Comparison of ENCODE assay signal across 10 mouse cellular contexts in genomic region chr16:60435283-60435682, GRCm38 (mm10).
DNase-seq lines count a peak whose midpoint lies in the region; ATAC-seq lines count a peak whose summit lies in the region.
"Had no signal": no experiment of that assay in that cellular context is flagged by ENCODE, and none has a peak within 500 bp of the region (broad histone marks: within the 10 kb centered on the region; RNA-seq: fewer than 3 reads in every experiment).

No protein-coding gene starts in this region.

- H3K27ac ChIP-seq in heart, embryonic 12.5 days (ENCODE audit: poor library complexity, severe bottlenecking) = no peak overlapping the region
- no peak overlapping the region for H3K27ac ChIP-seq in limb, embryonic 10.5 days
- H3K27ac ChIP-seq: heart, embryonic 15.5 days; macrophage had no signal

- 76% methylated on average over 1 of the region's 1 CpGs for WGBS in heart, embryonic 12.5 days
- 85% methylated on average over 1 of the region's 1 CpGs for WGBS in limb, embryonic 10.5 days

- H3K4me2 ChIP-seq in heart, embryonic 12.5 days = no peak overlapping the region
- H3K4me2 ChIP-seq: heart, embryonic 15.5 days had no signal

- no peaks in the 10 kb centered on the region for H3K9me3 ChIP-seq in heart, embryonic 12.5 days (replicated peaks)
- no peaks in the 10 kb centered on the region for H3K9me3 ChIP-seq in limb, embryonic 10.5 days (replicated peaks)
- H3K9me3 ChIP-seq: heart, embryonic 15.5 days had no signal

- ATAC-seq in heart, embryonic 12.5 days (ENCODE audit: insufficient number of reproducible peaks, low FRiP score) = no peak
- 0 out of 2 replicates have a peak, but pooled peaks have one; percentile 36 for ATAC-seq in common myeloid progenitor, adult 5-6 weeks (replicated peaks; ENCODE audit: low read depth, poor library complexity, severe bottlenecking)

- H3K4me1 ChIP-seq in heart, embryonic 12.5 days (replicated peaks) = no peaks in the 10 kb centered on the region
- no peaks in the 10 kb centered on the region for H3K4me1 ChIP-seq in limb, embryonic 10.5 days
- H3K4me1 ChIP-seq: heart, embryonic 15.5 days had no signal

- H3K36me3 ChIP-seq in heart, embryonic 12.5 days = no peaks in the 10 kb centered on the region
- H3K36me3 ChIP-seq in limb, embryonic 10.5 days = no peaks in the 10 kb centered on the region
- H3K36me3 ChIP-seq: heart, embryonic 15.5 days had no signal

- no peak overlapping the region for H3K4me3 ChIP-seq in heart, embryonic 12.5 days
- H3K4me3 ChIP-seq in limb, embryonic 10.5 days = no peak overlapping the region
- H3K4me3 ChIP-seq: heart, embryonic 15.5 days had no signal

- H3K27me3 ChIP-seq in heart, embryonic 12.5 days (replicated peaks) = no peaks in the 10 kb centered on the region
- H3K27me3 ChIP-seq in limb, embryonic 10.5 days (ENCODE audit: low read depth, poor library complexity, severe bottlenecking) = no peaks in the 10 kb centered on the region
- H3K27me3 ChIP-seq: heart, embryonic 15.5 days had no signal

- peak; percentile 94 for DNase-seq in heart, adult 11 months
- peak; percentile 7 for DNase-seq in right cerebral cortex, postnatal 14 days
- no peak for DNase-seq in right cerebral cortex, adult 2 months (ENCODE audit: low spot score in 2 of 2)
- DNase-seq in limb, embryonic 10.5 days (ENCODE audit: low spot score) = peak; percentile 29
- DNase-seq in spleen, adult 12 weeks (ENCODE audit: low spot score) = no peak
- no peak for DNase-seq in right cerebral cortex, postnatal 36 days (ENCODE audit: low spot score in 2 of 2)

- H3K9ac ChIP-seq in heart, embryonic 12.5 days = no peak overlapping the region
- H3K9ac ChIP-seq: heart, embryonic 15.5 days had no signal

Comparison
In these comparisons a context has a peak if more than half of its experiments do, and no peak if none do; other contexts are left out.
1. DNase-seq: peak in heart, adult 11 months (single experiment), right cerebral cortex, postnatal 14 days (single experiment) and limb, embryonic 10.5 days (single experiment); none in right cerebral cortex, adult 2 months (0 of 2), spleen, adult 12 weeks (single experiment) and right cerebral cortex, postnatal 36 days (0 of 2).